Mouse (Mus musculus) embryonic facial prominence, embryonic 14.5 days (tissue): ENCODE data around the gene Card10. TPM values are rescaled to one million over a fixed set of nuclear protein-coding genes. Genes with fewer than 3 reads are reported as not detected.

Experiments used
- ATAC-seq: fragments of 200-750 bp; cut with Nextera tagmentation; 2 replicates; pipeline ENCODE4 v1.8.0; 2017; ENCODE audit warnings: low read depth, moderate number of reproducible peaks, moderate TSS enrichment
- DNase-seq: peaks from one replicate; pipeline ENCODE4 v3.0.0-alpha.2; 2015; ENCODE audit warnings: low spot score
- H3K27ac ChIP-seq: fragments of 300-500 bp; sonication (generic); replicated peaks from 2 replicates; pipeline ENCODE4 v1.5.1; 2014; ENCODE audit warnings: low read depth, mild to moderate bottlenecking, low read length, moderate library complexity
- H3K27me3 ChIP-seq: fragments of 300-500 bp; sonication (generic); replicated peaks from 2 replicates; pipeline ENCODE4 v1.6.1; 2014; ENCODE audit warnings: low read length; ENCODE audit not compliant: control insufficient read depth, insufficient read depth
- H3K36me3 ChIP-seq: fragments of 300-500 bp; sonication (generic); 2 replicates; pipeline ENCODE4 v1.6.1; 2014; ENCODE audit warnings: low read length, mixed read lengths; ENCODE audit not compliant: control insufficient read depth, insufficient read depth
- H3K4me1 ChIP-seq: fragments of 300-500 bp; sonication (generic); 2 replicates; pipeline ENCODE4 v1.6.1; 2014; ENCODE audit warnings: antibody characterized with exemption, low read length; ENCODE audit not compliant: control insufficient read depth, insufficient read depth
- H3K4me2 ChIP-seq: fragments of 300-500 bp; sonication (generic); 2 replicates; pipeline ENCODE4 v1.6.1; 2014; ENCODE audit warnings: low read depth, mild to moderate bottlenecking, low read length, moderate library complexity, mixed read lengths
- H3K4me3 ChIP-seq: fragments of 300-500 bp; sonication (generic); 2 replicates; pipeline ENCODE4 v1.5.1; 2014; ENCODE audit warnings: low read depth, mild to moderate bottlenecking, low read length
- H3K9ac ChIP-seq: fragments of 300-500 bp; sonication (generic); 2 replicates; pipeline ENCODE4 v1.6.1; 2014; ENCODE audit warnings: low read depth, mild to moderate bottlenecking, low read length, moderate library complexity, mixed read lengths
- H3K9me3 ChIP-seq: fragments of 300-500 bp; sonication (generic); 2 replicates; pipeline ENCODE4 v1.6.1; 2016; ENCODE audit warnings: low read length; ENCODE audit not compliant: control insufficient read depth
- WGBS: fragments of 180-500 bp; shearing (Covaris S2); extraction: QIAGEN DNeasy Blood & Tissue Kit; methylation state at CpG from one replicate; pipeline ENCODE4 v1.1.7; 2014; 5-methylcytosine and 5-hydroxymethylcytosine counted together
- polyA plus RNA-seq: library from polyadenylated mRNA; unstranded; fragments of >200 nt; fragmentation: Nextera tagmentation; extraction: Ambion mirVana; gene quantifications from 2 replicates; pipeline ENCODE4 v1.2.1, GENCODE M21; 2014

Card10 gene
- polyA plus RNA-seq, 1 experiment from 2014 or later: 6.1 TPM

DNA sequence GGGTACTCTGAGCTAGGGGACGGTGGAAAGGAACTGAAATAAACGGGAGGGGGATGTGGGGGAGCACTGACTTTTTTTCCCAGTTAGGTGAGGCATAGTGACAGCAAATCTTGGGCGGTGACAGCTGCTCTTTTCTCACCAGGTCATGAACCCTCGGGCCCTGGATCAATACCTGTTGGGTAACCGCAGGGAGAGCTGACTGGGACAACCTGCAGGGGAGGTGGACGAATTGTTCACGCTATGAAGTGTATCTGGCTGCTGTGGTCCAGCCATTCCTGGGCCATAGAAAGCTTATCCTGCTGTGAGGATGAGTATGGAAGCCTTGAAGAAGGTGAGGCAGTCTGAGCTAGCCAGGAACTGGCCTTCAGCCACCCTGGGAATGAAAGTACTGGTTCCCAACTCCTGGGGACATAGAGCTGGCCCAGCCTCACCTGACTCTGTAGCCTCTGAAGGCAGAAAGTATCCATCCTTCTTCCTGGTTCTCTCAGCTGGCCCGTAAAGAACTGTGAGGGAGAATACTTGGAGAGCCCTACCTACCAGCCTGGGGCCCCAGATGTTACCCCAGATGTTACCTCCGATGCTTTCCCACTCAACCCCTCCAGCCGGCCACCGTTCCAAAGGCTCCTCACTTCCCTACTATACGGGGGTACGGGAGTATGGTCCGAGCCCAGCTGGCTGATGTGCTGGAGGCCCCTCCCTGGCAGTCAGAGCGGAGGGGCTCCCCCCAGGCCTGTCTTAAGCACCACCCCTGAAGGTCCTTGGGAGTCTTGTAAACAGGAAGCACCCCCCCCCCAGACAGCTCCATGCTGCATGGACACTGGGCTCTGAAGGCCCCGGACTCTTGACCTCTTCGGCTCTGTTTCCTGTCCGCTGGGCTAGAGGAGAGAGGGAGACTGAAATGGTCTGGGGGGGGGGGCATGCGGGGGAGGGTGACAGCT, 29.1 kb upstream of the Card10 start:
- whole genome bisulfite sequencing: 34% methylated on average over 18 of the region's 19 CpGs
- peaks cover 31% of the 10 kb centered on the region for H3K4me1 ChIP-seq
- H3K36me3 ChIP-seq: no peaks in the 10 kb centered on the region
- peak overlapping the region; percentile 57 for H3K27ac ChIP-seq
- ATAC-seq (peak; percentile 13; the same call in 1 of the 2 replicates), DNase-seq (peak; percentile 61)
- H3K27me3 ChIP-seq: no peaks in the 10 kb centered on the region; the same call in 1 of the 2 replicates
- no peaks in the 10 kb centered on the region for H3K9me3 ChIP-seq
- peak overlapping the region; percentile 53 for H3K9ac ChIP-seq
- H3K4me2 ChIP-seq: no peak overlapping the region
- no peak overlapping the region for H3K4me3 ChIP-seq

DNA sequence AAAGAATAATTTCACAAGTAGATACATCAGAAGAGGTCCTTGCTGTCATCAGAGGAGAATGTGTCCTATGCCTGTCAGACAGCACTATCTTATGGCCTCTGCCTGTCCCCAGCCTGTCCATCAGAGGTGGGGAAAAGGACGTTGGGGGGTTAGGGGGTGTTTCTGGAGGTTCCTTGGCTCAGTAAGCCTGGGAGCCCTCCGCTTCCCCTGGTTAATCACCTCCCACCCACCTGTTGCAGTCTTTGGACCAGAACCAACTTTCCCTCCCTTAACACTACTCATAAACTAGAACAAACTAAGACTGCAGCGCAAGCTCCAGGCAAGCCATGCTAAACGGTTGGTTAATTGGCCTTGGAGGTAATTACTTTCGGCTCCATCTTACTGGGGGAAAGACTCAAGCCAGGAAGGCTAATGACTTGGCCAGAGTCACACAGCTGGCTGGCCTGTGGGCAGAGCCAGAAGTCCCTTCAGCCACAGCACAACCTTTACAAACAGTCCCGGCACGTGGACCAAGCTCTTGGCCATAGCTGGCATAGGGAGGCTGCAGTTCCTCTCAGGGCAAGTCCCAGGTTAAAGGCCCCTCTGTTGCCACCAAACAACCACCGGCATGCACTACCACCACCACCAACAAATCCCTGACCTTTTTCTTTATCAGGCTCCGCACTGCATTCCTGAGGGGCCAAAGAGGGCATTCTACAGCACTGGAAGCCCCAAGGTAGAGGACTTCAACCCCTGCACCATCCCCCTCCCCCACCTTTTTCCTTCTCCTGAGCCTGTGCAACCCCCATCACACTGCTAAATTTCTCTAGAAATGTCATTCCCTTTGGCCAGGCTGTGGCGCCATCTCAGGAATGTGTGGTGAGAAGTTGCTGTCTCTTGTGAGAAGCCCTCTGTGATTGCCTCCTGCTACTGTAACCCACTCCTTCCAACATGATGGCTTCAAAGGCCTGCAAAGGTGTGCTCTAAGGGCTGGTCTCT, 28.2 kb upstream of the Card10 start:
- Histone ChIP-seq H3K4me3 (no peak overlapping the region), H3K9me3 (no peaks in the 10 kb centered on the region), H3K4me2 (no peak overlapping the region), H3K9ac (no peak overlapping the region), H3K27ac (no peak overlapping the region), H3K4me1 (peaks cover 29% of the 10 kb centered on the region), H3K36me3 (no peaks in the 10 kb centered on the region), H3K27me3 (no peaks in the 10 kb centered on the region; the same call in 1 of the 2 replicates)
- DNase-seq (no peak), ATAC-seq (no peak)
- WGBS: 49% methylated on average over 10 of the region's 10 CpGs

DNA sequence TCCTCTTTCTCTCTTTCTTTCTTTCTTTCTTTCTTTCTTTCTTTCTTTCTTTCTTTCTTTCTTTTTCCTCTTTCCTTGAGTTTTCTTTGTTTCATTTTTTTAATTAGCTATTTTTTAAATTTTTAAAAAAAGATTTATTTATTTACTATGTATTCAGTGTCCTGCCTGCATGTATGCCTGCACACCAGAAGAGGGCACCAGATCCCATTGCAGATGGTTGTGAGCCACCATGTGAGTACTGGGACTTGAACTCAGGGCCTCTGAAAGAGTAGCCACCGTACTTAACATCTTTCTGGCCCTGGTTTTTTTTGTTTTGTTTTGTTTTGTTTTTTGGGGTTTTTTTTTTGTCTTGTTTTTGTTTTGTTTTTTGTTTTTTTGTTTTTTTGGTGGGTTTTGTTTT, 26.8 kb upstream of the Card10 start:
- no peak for ATAC-seq
- H3K4me1 ChIP-seq: peaks cover 15% of the 10 kb centered on the region; the same call in 1 of the 2 replicates
- WGBS: 91% methylated on average over 1 of the region's 1 CpGs

DNA sequence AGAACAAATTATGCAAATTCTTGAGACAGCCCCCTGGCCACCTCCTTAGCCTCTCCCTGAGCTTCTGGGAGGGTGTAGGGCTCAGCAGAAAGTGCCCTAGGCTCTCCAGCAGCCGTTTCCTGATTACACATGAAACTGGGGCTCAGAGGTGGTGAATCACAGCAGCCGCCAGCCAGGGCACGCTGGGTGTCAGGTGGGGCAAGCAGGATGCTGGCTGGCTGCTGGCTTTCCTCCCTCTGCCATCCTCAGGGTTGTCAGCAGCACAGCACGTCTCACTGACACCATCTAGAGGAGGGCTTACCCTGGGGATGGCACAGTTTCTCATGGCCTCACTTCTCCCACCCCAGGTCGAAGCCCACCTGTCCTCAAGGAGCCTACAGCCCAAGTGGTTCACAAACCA, 25.5 kb upstream of the Card10 start:
- no peak overlapping the region for H3K4me3 ChIP-seq
- H3K27me3 ChIP-seq: no peaks in the 10 kb centered on the region; the same call in 1 of the 2 replicates
- H3K9me3 ChIP-seq: no peaks in the 10 kb centered on the region
- ATAC-seq: no peak
- no peak for DNase-seq
- H3K27ac ChIP-seq: no peak overlapping the region
- no peaks in the 10 kb centered on the region for H3K36me3 ChIP-seq
- H3K4me1 ChIP-seq: peaks cover 9% of the 10 kb centered on the region; the same call in 1 of the 2 replicates
- WGBS: 16% methylated on average over 3 of the region's 5 CpGs
- no peak overlapping the region for H3K9ac ChIP-seq
- no peak overlapping the region for H3K4me2 ChIP-seq

More for the DNA sequence above, 26.8 kb upstream of the Card10 start:
- H3K27ac ChIP-seq: no peak overlapping the region
- no peak overlapping the region for H3K9ac ChIP-seq
- no peaks in the 10 kb centered on the region; the same call in 1 of the 2 replicates for H3K27me3 ChIP-seq
- no peaks in the 10 kb centered on the region for H3K9me3 ChIP-seq
- DNase-seq: no peak
- no peak overlapping the region for H3K4me3 ChIP-seq
- H3K36me3 ChIP-seq: no peaks in the 10 kb centered on the region
- no peak overlapping the region for H3K4me2 ChIP-seq

DNA sequence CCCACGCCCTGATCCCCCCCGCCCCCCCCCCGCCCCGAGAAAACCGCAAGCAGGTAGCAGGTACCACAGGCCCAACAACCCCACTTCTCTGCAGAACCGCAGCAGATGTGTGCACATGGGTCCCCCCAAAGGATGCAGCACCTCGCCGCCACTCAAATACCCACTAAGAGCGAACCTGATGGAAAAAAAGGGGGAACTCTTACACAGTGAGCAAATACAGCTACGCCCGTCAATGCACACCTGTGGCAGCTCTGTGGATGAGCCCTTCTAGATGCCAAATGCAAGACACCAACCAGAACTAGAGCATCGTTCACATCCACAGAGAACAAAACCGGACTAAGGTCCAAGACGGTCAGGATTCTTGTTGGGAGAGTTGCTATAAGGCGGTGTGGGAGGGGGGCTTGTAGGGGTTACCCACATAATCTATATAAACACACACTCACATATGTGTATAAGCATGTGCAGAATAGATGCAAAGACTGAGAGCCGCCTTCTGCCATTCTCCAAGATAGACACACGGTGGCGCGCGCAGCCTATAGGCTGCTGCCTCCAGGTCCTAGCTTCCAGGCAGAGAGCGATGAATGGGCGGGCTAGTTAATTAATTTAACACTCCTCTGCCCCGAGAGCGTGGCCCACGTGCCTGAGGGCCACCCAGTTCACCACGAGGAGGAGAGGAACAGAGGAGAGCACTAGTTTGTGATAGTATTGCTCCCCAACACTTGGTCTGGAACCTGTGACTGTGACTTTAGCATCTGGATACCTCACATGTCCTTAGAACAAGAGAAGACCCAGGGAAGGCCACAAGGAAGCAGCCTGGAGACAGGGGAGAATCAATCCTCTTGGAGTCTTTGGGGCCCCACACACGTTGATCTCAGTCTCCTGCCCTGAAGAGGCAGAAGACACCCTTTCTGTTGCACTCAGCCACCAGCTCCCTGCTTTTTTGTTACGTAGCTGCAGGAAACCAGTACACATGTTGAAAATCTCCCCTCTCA, 23.7 kb upstream of the Card10 start:
- Histone ChIP-seq H3K9me3 (no peaks in the 10 kb centered on the region), H3K4me1 (no peaks in the 10 kb centered on the region), H3K27me3 (no peaks in the 10 kb centered on the region; the same call in 1 of the 2 replicates), H3K27ac (no peak overlapping the region), H3K4me3 (no peak overlapping the region), H3K4me2 (no peak overlapping the region), H3K9ac (no peak overlapping the region), H3K36me3 (no peaks in the 10 kb centered on the region)
- ATAC-seq (peak; percentile 82; the same call in 1 of the 2 replicates), DNase-seq (peak; percentile 90)
- WGBS: 24% methylated on average over 24 of the region's 28 CpGs

DNA sequence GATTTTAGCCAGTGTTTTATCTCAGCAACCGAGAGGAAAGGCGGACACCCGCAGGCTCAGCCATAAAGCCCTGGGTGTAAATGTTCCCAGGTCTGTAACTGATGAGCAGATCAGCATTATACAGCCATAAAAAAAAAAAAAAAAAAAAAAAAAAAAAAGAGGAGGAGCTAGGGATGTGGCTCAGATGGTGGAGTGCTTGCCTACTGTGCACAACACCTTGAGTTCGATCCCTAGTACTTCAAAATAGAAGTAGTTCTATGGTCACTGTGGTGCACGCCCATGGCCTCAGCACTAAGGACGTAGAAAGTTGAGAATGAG, 13.2 kb upstream of the Card10 start:
- DNase-seq: no peak
- Histone ChIP-seq H3K27ac (no peak overlapping the region), H3K4me1 (no peaks in the 10 kb centered on the region), H3K9ac (no peak overlapping the region), H3K4me2 (no peak overlapping the region), H3K4me3 (no peak overlapping the region), H3K36me3 (no peaks in the 10 kb centered on the region), H3K27me3 (no peaks in the 10 kb centered on the region), H3K9me3 (no peaks in the 10 kb centered on the region)
- WGBS: 69% methylated on average over 6 of the region's 6 CpGs
- ATAC-seq: no peak

DNA sequence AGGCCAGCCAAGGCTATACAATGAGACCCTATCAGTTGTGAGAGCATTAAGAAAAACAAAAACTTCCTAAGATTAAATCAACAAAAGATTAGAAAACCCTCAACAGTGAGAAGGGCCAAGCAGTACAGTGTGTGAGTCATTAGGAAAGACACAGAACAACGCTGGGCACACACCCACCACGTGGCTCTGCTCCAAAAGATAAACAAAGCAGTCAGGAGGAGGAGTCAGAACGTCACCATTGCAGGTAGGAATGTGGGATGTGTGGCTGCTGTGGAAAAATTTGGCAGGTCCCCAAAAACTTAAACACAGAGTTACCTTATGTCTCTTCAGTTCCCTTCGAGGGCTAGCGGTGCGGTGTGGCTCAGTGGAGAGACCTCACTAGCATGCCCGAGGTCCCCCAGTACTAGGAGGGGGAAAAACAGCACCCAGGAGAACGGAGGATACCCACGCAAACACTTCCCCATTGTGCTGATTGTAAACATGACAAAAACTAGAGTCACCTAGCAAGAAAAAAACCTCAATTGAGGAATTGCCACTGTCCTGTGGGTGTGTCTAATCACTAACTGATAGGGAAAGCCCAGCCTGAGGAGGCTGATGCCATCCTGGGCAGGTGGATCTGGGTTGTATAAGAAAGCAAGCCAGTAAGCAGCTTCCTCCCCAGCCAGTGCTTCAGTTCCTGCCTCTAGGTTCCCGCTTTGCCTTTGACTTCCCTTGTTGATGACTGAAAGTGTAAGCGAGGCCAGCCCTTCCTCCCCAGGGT, 12.7 kb upstream of the Card10 start:
- Histone ChIP-seq H3K4me2 (no peak overlapping the region), H3K4me1 (no peaks in the 10 kb centered on the region), H3K4me3 (no peak overlapping the region), H3K36me3 (no peaks in the 10 kb centered on the region), H3K27me3 (no peaks in the 10 kb centered on the region), H3K9ac (no peak overlapping the region), H3K9me3 (no peaks in the 10 kb centered on the region), H3K27ac (no peak overlapping the region)
- 51% methylated on average over 11 of the region's 11 CpGs for WGBS
- DNase-seq (no peak), ATAC-seq (peak; percentile 50; the same call in 1 of the 2 replicates)
